Mouse (Mus musculus) kidney, adult 2 months (tissue): Measurements from ENCODE around the gene Zfp335. TPM values are rescaled to one million over a fixed set of nuclear protein-coding genes. Genes with fewer than 3 reads are reported as not detected.
A peak's percentile ranks its signal among the peaks of the same experiment; 100 is the strongest.

ENCODE experiments used
- DNase-seq: peaks from one replicate; pipeline ENCODE4 v3.0.0; 2021
- H3K27ac ChIP-seq: fragments of 200-500 bp; 2 replicates; pipeline ENCODE4 v1.5.1; 2012; ENCODE audit warnings: low read depth, low read length, control low read depth, inconsistent platforms; ENCODE audit not compliant: insufficient read depth
- H3K27me3 ChIP-seq: fragments of 200-500 bp; replicated peaks from 2 replicates; pipeline ENCODE4 v1.6.1; 2012; ENCODE audit warnings: mild to moderate bottlenecking, moderate library complexity, low read length, inconsistent platforms; ENCODE audit not compliant: control insufficient read depth, insufficient read depth
- H3K36me3 ChIP-seq: fragments of 200-500 bp; 2 replicates; pipeline ENCODE4 v1.6.1; 2012; ENCODE audit warnings: mild to moderate bottlenecking, moderate library complexity, low read length, inconsistent platforms; ENCODE audit not compliant: control insufficient read depth, insufficient read depth
- H3K4me1 ChIP-seq: fragments of 200-500 bp; 2 replicates; pipeline ENCODE4 v1.6.1; 2011; ENCODE audit warnings: low read length; ENCODE audit not compliant: control insufficient read depth, insufficient read depth
- H3K4me3 ChIP-seq: fragments of 200-500 bp; 2 replicates; pipeline ENCODE4 v1.5.1; 2011; ENCODE audit warnings: mild to moderate bottlenecking, low read depth, low read length, control low read depth; ENCODE audit not compliant: insufficient read depth
- CTCF ChIP-seq: fragments of 200-500 bp; conservative IDR thresholded peaks from 2 replicates; pipeline ENCODE4 v1.5.1; 2011; ENCODE audit warnings: low read depth, mild to moderate bottlenecking, control low read depth, low read length, moderate library complexity, mixed read lengths; ENCODE audit not compliant: insufficient read depth, insufficient read length
- POLR2A ChIP-seq: fragments of 200-500 bp; IDR thresholded peaks from one replicate; pipeline ENCODE4 v1.6.1; 2011; ENCODE audit warnings: low read depth, low read length, control low read depth
- WGBS: fragments of 180-500 bp; shearing (Covaris S2); methylation state at CpG from one replicate; pipeline ENCODE4 v1.1.7; 2018; 5-methylcytosine and 5-hydroxymethylcytosine counted together
- polyA plus RNA-seq: library from polyadenylated mRNA; depleted of rRNA; stranded (reverse); fragments of >200 nt; gene quantifications from 2 replicates; pipeline ENCODE4 v1.2.3, GENCODE M21; 2012

Gene Zfp335
- polyA plus RNA-seq, 1 experiment = 20.4 TPM

DNA sequence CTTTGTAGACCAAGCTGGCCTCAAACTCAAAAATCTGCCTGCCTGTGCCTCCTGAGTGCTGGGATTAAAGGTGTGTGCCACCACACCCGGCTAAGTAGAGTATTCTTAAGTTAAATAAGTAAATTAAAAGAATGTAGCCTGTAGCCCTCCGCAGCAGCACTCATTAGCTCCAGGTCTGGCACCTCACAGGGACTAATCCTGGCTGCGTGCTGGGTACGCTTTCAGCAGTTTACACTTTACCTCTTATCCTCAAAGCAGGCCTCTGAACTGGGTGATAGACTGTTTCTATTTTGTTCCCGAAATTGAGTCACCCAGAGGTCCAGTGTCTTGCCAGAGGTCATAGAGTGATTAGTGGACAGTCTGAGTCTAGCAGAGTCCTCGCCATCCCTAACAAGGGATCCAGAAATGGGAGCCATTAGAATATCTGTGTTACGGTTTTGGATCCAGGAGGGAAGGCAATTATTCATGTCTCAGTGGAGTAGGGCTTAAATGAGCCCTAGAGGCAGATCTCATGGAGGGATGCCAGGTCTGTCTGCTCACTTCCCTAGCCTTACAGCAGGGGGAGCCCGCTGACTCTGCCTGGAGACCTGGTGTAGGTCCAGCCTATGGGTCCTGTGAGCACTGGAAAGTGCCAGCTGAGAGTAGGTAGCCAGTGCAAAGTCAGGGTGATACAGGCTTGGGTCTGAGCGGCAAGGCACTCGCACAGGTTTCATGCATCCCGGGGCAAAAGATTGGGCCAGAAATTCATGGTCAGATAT, 12.7 kb upstream of the Zfp335 start:
- DNase-seq = peak; percentile 95
- Histone ChIP-seq H3K36me3 (no peaks in the 10 kb centered on the region), H3K4me3 (no peak overlapping the region), H3K27ac (no peak overlapping the region), H3K27me3 (no peaks in the 10 kb centered on the region), H3K4me1 (no peaks in the 10 kb centered on the region)
- TF ChIP-seq CTCF (peak; percentile 95), POLR2A (no peak)
- 31% methylated on average over 11 of the region's 11 CpGs for WGBS

DNA sequence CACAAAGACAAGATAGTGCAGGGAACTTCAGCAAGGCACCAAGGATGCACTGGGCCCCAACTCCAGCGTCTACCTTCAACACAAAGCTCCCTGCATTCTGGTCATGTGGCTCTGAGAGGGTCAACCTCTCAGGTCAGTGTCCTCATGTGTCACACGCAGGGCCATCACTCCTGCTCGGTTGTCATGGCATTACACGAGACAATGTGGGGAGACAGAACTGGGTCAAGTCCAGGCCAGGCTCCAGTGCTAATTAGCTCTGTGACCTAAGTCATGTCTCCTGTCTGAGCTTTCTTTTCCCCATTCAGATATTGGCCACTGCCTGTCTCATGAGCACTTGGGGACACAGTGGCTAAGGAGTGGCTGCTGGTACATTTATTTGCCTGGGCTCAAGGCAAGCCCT, 11.7 kb upstream of the Zfp335 start:
- H3K4me1 ChIP-seq = no peaks in the 10 kb centered on the region
- WGBS = 55% methylated on average over 4 of the region's 4 CpGs
- H3K4me3 ChIP-seq = no peak overlapping the region
- DNase-seq = no peak
- H3K27me3 ChIP-seq = no peaks in the 10 kb centered on the region
- no peak overlapping the region for H3K27ac ChIP-seq
- no peaks in the 10 kb centered on the region for H3K36me3 ChIP-seq
- TF ChIP-seq POLR2A (no peak), CTCF (no peak)

DNA sequence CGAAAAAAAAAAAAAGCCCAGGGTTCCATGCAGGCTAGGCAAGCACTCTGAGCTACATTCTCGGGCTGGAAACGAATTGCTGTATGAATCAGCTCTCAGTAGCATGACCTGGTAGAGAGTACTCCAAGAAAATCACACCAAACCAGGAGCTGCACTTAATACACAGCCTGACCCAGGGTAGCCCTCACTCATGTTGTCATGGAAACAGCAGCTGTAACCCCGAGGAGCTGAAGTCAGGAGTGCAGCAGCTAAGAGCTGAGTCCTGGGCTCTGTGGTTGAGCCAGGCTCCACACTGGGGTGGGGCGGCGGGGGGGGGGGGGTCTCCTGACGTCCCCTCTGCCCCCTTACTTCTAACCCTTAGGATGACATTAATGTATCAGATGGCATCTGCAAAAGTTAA, 10.4 kb upstream of the Zfp335 start:
- Histone ChIP-seq H3K36me3 (no peaks in the 10 kb centered on the region), H3K27me3 (no peaks in the 10 kb centered on the region), H3K4me1 (no peaks in the 10 kb centered on the region), H3K4me3 (no peak overlapping the region), H3K27ac (no peak overlapping the region)
- DNase-seq = no peak
- 65% methylated on average over 7 of the region's 7 CpGs for WGBS
- no peak for TF ChIP-seq CTCF
- TF ChIP-seq POLR2A = no peak

DNA sequence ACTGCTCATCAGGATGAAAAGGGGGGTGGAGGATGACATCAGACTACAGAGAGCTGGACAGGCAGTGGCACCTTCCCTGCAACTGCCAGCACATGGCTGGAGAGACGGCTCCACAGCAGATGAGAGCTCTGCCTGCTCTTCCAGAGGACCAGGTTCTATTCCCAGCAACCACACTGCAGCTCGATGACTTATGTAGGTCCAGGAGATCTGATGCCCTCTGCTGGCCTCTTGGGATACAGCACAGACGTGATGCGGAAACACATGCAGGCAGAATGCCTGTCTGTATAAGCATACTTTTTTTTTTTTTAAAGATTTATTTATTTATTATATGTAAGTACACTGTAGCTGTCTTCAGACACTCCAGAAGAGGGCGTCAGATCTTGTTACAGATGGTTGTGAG, 6.8 kb upstream of the Zfp335 start:
- Histone ChIP-seq H3K4me3 (no peak overlapping the region), H3K27me3 (no peaks in the 10 kb centered on the region), H3K27ac (no peak overlapping the region), H3K36me3 (no peaks in the 10 kb centered on the region), H3K4me1 (0 out of 2 replicates have a peak, but pooled peaks cover under 1% of the 10 kb centered on the region)
- peak; percentile 62 for TF ChIP-seq CTCF
- no peak for TF ChIP-seq POLR2A
- WGBS = 71% methylated on average over 5 of the region's 5 CpGs
- peak; percentile 43 for DNase-seq

DNA sequence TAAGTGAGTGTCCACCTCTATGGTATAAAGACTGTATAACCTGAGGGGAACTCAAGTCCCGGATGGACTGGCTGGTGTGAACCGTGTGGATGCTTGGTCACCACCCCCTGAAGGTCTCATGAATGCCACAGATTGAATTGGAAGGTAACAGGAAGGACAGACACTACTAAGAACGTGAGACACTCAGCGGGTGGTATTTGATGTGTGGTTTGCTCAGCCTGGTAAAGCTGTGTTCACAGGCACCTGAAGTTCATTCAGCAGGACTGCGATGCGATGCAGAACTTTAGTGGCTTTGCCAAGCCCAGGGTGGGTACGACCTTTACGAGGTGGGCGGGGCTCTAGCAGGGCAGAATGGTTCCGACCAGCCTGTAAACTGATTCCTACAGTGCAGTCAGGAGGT, 5.8 kb upstream of the Zfp335 start:
- Histone ChIP-seq H3K4me1 (peaks cover 4% of the 10 kb centered on the region; the same call in 1 of the 2 replicates), H3K4me3 (no peak overlapping the region), H3K27me3 (no peaks in the 10 kb centered on the region), H3K27ac (no peak overlapping the region), H3K36me3 (no peaks in the 10 kb centered on the region)
- TF ChIP-seq CTCF = no peak
- TF ChIP-seq POLR2A = no peak
- WGBS = 44% methylated on average over 10 of the region's 10 CpGs
- DNase-seq = no peak

DNA sequence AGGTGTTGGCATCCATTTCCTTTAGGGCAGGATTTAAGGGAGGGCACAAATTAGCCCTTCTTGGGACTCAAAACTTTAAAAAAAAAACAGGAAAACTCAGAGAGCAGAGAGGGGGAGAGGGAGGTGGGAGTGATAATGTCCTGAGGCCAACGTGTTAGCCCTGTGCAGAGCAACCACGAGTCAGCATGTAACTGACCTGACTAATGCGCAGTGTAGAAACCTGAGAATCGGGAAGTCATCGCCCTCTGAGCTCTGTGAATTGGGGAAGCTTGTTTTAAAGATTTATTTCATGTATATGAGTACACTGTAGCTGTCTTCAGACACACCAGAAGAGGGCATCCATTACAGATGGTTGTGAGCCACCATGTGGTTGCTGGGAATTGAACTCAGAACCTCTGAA, 5.3 kb upstream of the Zfp335 start:
- Histone ChIP-seq H3K27me3 (no peaks in the 10 kb centered on the region), H3K4me3 (no peak overlapping the region), H3K4me1 (peaks cover 5% of the 10 kb centered on the region; the same call in 1 of the 2 replicates), H3K36me3 (no peaks in the 10 kb centered on the region), H3K27ac (no peak overlapping the region)
- 52% methylated on average over 5 of the region's 5 CpGs for WGBS
- TF ChIP-seq POLR2A (no peak), CTCF (no peak)
- no peak for DNase-seq

DNA sequence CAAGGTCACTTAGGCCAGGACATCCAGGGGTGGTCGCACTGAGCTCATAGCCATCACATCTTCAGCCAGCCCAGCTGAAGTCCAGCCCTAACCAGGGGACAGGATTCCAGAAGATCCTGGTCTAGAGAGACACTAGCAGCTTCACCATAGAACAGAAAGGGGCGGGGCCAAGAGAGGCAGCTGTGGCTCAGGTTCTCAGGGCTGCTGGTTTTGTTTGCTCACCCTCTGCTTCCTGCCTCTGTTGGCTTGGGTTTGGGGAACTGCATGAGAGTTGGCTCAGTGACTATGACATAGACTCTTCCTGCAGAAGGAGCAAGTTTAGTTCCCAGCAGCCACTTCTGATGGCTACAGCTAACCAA, 1.9 kb upstream of the Zfp335 start:
- H3K4me3 ChIP-seq = no peak overlapping the region
- no peaks in the 10 kb centered on the region for H3K27me3 ChIP-seq
- WGBS = 85% methylated on average over 2 of the region's 2 CpGs
- DNase-seq = peak; percentile 41
- no peaks in the 10 kb centered on the region for H3K36me3 ChIP-seq
- peaks cover 12% of the 10 kb centered on the region; the same call in 1 of the 2 replicates for H3K4me1 ChIP-seq
- no peak for TF ChIP-seq CTCF
- no peak for TF ChIP-seq POLR2A
- H3K27ac ChIP-seq = no peak overlapping the region
